Comparison of ENCODE assay signal across 8 mouse cellular contexts in the genomic region with DNA sequence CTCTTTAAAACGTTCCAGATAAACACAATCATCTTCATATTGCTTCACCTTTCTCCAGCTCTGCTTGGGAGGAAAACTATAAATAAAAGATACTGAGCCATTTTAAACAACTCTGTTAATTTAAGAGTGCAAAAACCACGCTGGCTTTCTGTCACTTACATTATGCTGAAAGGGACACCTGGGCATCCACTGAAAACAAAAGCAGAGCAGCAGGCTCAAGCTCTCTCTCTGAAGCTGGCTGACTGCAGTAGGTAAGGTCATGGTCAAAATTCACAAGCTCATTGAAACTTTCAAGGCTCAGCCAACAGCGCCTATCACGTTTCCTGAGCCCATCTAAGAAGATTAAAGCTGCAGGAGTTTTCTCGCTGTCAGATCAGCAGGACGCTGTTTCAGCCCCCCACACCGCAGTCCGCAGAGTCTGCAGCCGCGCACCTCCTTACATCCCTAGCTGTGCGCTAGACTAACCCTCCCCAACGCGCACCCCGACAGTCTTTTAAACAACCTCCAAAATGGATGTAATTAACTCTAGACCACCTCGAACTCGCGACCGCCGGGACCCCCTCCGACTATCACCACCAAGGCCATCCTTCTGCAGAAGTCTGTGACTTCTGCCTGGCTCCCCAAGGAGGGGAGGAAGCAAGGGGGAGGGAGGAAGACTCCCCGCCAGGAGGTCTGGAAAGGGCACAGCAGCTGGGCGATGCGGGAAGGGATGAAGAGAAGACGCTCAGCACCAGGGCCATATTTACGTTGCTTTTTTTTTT. TPM values are rescaled to one million over a fixed set of nuclear protein-coding genes. Genes with fewer than 3 reads are reported as not detected.
DNase-seq lines count a peak whose midpoint lies in the region; ATAC-seq and TF ChIP-seq lines count a peak whose summit lies in the region.

No protein-coding gene starts in this region.

- H3K27ac ChIP-seq in heart, postnatal 0 days (ENCODE audit: low read depth), result peak overlapping the region; percentile 91
- H3K27ac ChIP-seq in spleen, adult 2 months (ENCODE audit: insufficient read depth, low read length), result peak overlapping the region; percentile 76

- peak overlapping the region; percentile 94 for H3K4me2 ChIP-seq in heart, postnatal 0 days (ENCODE audit: low read depth, low read length)

- no peak for ATAC-seq in heart, postnatal 0 days (ENCODE audit: insufficient read depth, low read depth)
- ATAC-seq in activated CD4-positive, CD25-positive, alpha-beta regulatory T cell, adult 4 months, result no peak

- no peak for TF ChIP-seq EP300 in heart, postnatal 0 days (IDR thresholded peaks at IDR 0.05; ENCODE audit: low read depth)

- peaks cover 50% of the 10 kb centered on the region for H3K79me2 ChIP-seq in C2C12 (ENCODE audit: control insufficient read depth, insufficient read depth)

- no peak for TF ChIP-seq CTCF in C2C12 (IDR thresholded peaks at IDR 0.05; ENCODE audit: control insufficient read depth, insufficient read depth, insufficient read length)
- TF ChIP-seq CTCF in heart, postnatal 0 days (IDR thresholded peaks at IDR 0.05; ENCODE audit: low read depth), result no peak
- no peak for TF ChIP-seq CTCF in spleen, adult 2 months (IDR thresholded peaks at IDR 0.05; ENCODE audit: extremely low read depth, insufficient read depth, insufficient read length, insufficient replicate concordance)

- no peaks in the 10 kb centered on the region for H3K27me3 ChIP-seq in C2C12 (ENCODE audit: control insufficient read depth, insufficient read depth, insufficient read length)
- H3K27me3 ChIP-seq in heart, postnatal 0 days (ENCODE audit: control insufficient read depth, insufficient read depth, low read length), result no peaks in the 10 kb centered on the region
- H3K27me3 ChIP-seq in spleen, adult 2 months (ENCODE audit: control insufficient read depth, insufficient read depth, low read length), result no peaks in the 10 kb centered on the region

- WGBS in heart, postnatal 0 days, result under 1% methylated on average over 25 of the region's 25 CpGs
- WGBS in spleen, adult 2 months, result 1% methylated on average over 25 of the region's 25 CpGs

- peaks cover 16% of the 10 kb centered on the region for H3K79me3 ChIP-seq in C2C12 (ENCODE audit: low read depth)

- no peaks in the 10 kb centered on the region for H3K36me3 ChIP-seq in C2C12 (ENCODE audit: control insufficient read depth, insufficient read depth)
- no peaks in the 10 kb centered on the region for H3K36me3 ChIP-seq in heart, postnatal 0 days (replicated peaks; ENCODE audit: control insufficient read depth, insufficient read depth, low read length)
- H3K36me3 ChIP-seq in spleen, adult 2 months (ENCODE audit: control insufficient read depth, insufficient read depth, low read length), result no peaks in the 10 kb centered on the region

- peak; percentile 28 for DNase-seq in Muller cell, postnatal 12 days (ENCODE audit: inconsistent ontology term)
- peak; percentile 38 for DNase-seq in embryo, embryonic 10 days (ENCODE audit: low spot score)
- DNase-seq in heart, postnatal 0 days (ENCODE audit: low spot score), result no peak
- DNase-seq in left cerebral cortex, postnatal 25 days (ENCODE audit: low spot score in 2 of 2), result peak; percentile 20 to 29
- DNase-seq in mesoderm, embryonic 11.5 days (ENCODE audit: low read depth, low spot score), result peak; percentile 37
- peak in 1 of 2 experiments; percentile 14 for DNase-seq in spleen, adult 2 months (ENCODE audit: low read depth in 1 of 2, low spot score in 2 of 2)

- H3K9me3 ChIP-seq in heart, postnatal 0 days (replicated peaks; ENCODE audit: control insufficient read depth, low read length), result no peaks in the 10 kb centered on the region

- TF ChIP-seq POLR2A in spleen, adult 2 months (IDR thresholded peaks at IDR 0.05; ENCODE audit: low read depth, low read length), result no peak

- peak overlapping the region; percentile 85 for H3K4me3 ChIP-seq in C2C12 (ENCODE audit: insufficient read depth, poor library complexity, severe bottlenecking)
- H3K4me3 ChIP-seq in heart, postnatal 0 days (ENCODE audit: low read depth, low read length), result peak overlapping the region; percentile 86
- peak overlapping the region; percentile 88 for H3K4me3 ChIP-seq in spleen, adult 2 months (ENCODE audit: extremely low read depth, insufficient read depth, insufficient read length)

- peaks cover 23% of the 10 kb centered on the region for H3K4me1 ChIP-seq in heart, postnatal 0 days (ENCODE audit: control insufficient read depth, insufficient read depth)
- peaks cover 2% of the 10 kb centered on the region; the same call in 1 of the 2 replicates for H3K4me1 ChIP-seq in spleen, adult 2 months (ENCODE audit: control insufficient read depth, insufficient read depth, insufficient read length)

- intact Hi-C loops in left cerebral cortex, postnatal 25 days (cut with DNase I), result loop anchor here (1.0 to 10.0 kb wide), 4 partner anchors 44 to 346 kb away; a partner anchor contains a TSS

- peak overlapping the region; percentile 74 for H3K9ac ChIP-seq in heart, postnatal 0 days (replicated peaks; ENCODE audit: low read depth, low read length)

- peak overlapping the region; percentile 25 for H3ac ChIP-seq in C2C12 (ENCODE audit: control insufficient read depth, insufficient read length, low read depth)

TF ChIP-seq in C2C12, 6 proteins besides CTCF, POLR2A, EP300 and RAD21:
- TF ChIP-seq FOSL1 (IDR thresholded peaks at IDR 0.05; ENCODE audit: insufficient read depth, low read length, poor library complexity, severe bottlenecking), result no peak
- no peak for TF ChIP-seq MAX (IDR thresholded peaks at IDR 0.05)
- TF ChIP-seq CEBPB (IDR thresholded peaks at IDR 0.05; ENCODE audit: low read depth), result no peak
- TF ChIP-seq USF1 (IDR thresholded peaks at IDR 0.05; ENCODE audit: low read depth), result no peak
- TF ChIP-seq MYOG (IDR thresholded peaks at IDR 0.05; ENCODE audit: control insufficient read depth, extremely low read depth, insufficient read length), result no peak
- TF ChIP-seq MYOD1 (IDR thresholded peaks at IDR 0.05; ENCODE audit: control insufficient read depth, insufficient read length, low read depth), result no peak

RNA-seq across cellular contexts. Expression of a gene that starts 1.3 kb away (rescaled TPM):
- polyA plus RNA-seq in C2C12 (2012; fragmentation: generic; extraction: Trizol), result 8.7 TPM
- 1.3 and 2.3 TPM in 2 replicates for total RNA-seq in heart, postnatal 0 days (2014; rRNA removed; ENCODE audit: low replicate concordance)
- 2.7 and 4.3 TPM in 2 replicates for polyA plus RNA-seq in heart, postnatal 0 days (2015; fragmentation: Nextera tagmentation; extraction: Ambion mirVana)
- total RNA-seq in left cerebral cortex, postnatal 25 days (2021), result 10 to 100 TPM; 49.8 to 50.1 TPM
- 21.4 and 21.8 TPM in 2 replicates for polyA plus RNA-seq in spleen, adult 2 months (2012; rRNA removed)
- 10 to 100 TPM; 17.7 to 18.7 TPM for polyA plus RNA-seq in activated CD4-positive, CD25-positive, alpha-beta regulatory T cell, adult 4 months (2017; shearing (Covaris generic))

RNA-seq across cellular contexts. Expression of a gene that starts 1.5 kb away (rescaled TPM):
- polyA plus RNA-seq in C2C12 (2012; fragmentation: generic; extraction: Trizol), result 0.54 TPM
- total RNA-seq in heart, postnatal 0 days (2014; rRNA removed; ENCODE audit: low replicate concordance), result 4.1 TPM in 1 of 2 replicates, not detected in the other
- polyA plus RNA-seq in heart, postnatal 0 days (2015; fragmentation: Nextera tagmentation; extraction: Ambion mirVana), result 0.08 and 0.36 TPM in 2 replicates
- total RNA-seq in left cerebral cortex, postnatal 25 days (2021), result 1 to 10 TPM; 1.3 to 1.8 TPM
- 0.69 and 1.2 TPM in 2 replicates for polyA plus RNA-seq in spleen, adult 2 months (2012; rRNA removed)
- 1 to 10 TPM in 1 of 2 experiments, not detected in 1; 1.6 TPM for polyA plus RNA-seq in activated CD4-positive, CD25-positive, alpha-beta regulatory T cell, adult 4 months (2017; shearing (Covaris generic))
